Mouse (Mus musculus) olfactory bulb, adult 2 months (tissue): Measurements from ENCODE around the gene Bcl2l10.

Experiments
- CTCF ChIP-seq: fragments of 200-500 bp; IDR thresholded peaks from 2 replicates; pipeline ENCODE4 v1.5.1; 2012; ENCODE audit warnings: low read depth, mild to moderate bottlenecking, low read length, moderate library complexity; ENCODE audit not compliant: insufficient read depth
- POLR2A ChIP-seq: fragments of 200-500 bp; IDR thresholded peaks from 2 replicates; pipeline ENCODE4 v1.6.1; 2012; ENCODE audit warnings: mild to moderate bottlenecking, low read depth, low read length, moderate library complexity; ENCODE audit not compliant: insufficient read depth

- TF ChIP-seq POLR2A = no peak
- TF ChIP-seq CTCF = no peak
These were observed 13.1 kb upstream of the Bcl2l10 start for GRCm38 (mm10) chr9:75334440-75334839.
